Mouse (Mus musculus) kidney, embryonic 15.5 days (tissue): ENCODE data around the gene Bcar1. TPM values are rescaled to one million over a fixed set of nuclear protein-coding genes. Genes with fewer than 3 reads are reported as not detected.

ENCODE experiments used
- ATAC-seq: fragments of 200-750 bp; cut with Nextera tagmentation; replicated peaks from 2 replicates; pipeline ENCODE4 v1.8.0; 2017; ENCODE audit warnings: moderate TSS enrichment; ENCODE audit not compliant: low FRiP score
- H3K27ac ChIP-seq: fragments of 300-500 bp; sonication (generic); 2 replicates; pipeline ENCODE4 v1.5.1; 2015; ENCODE audit warnings: mild to moderate bottlenecking, inconsistent platforms
- H3K27me3 ChIP-seq: fragments of 300-500 bp; sonication (generic); 2 replicates; pipeline ENCODE4 v1.6.1; 2015; ENCODE audit warnings: inconsistent platforms
- H3K36me3 ChIP-seq: fragments of 300-500 bp; sonication (generic); 2 replicates; pipeline ENCODE4 v1.6.1; 2015; ENCODE audit warnings: inconsistent platforms
- H3K4me1 ChIP-seq: fragments of 300-500 bp; sonication (generic); 2 replicates; pipeline ENCODE4 v1.6.1; 2015; ENCODE audit warnings: inconsistent platforms
- H3K4me2 ChIP-seq: fragments of 300-500 bp; sonication (generic); 2 replicates; pipeline ENCODE4 v1.6.1; 2015; ENCODE audit warnings: moderate library complexity, mild to moderate bottlenecking, inconsistent platforms
- H3K4me3 ChIP-seq: fragments of 300-500 bp; sonication (generic); replicated peaks from 2 replicates; pipeline ENCODE4 v1.5.1; 2015; ENCODE audit warnings: mild to moderate bottlenecking, inconsistent platforms
- H3K9ac ChIP-seq: fragments of 300-500 bp; sonication (generic); 2 replicates; pipeline ENCODE4 v1.6.1; 2015; ENCODE audit warnings: mild to moderate bottlenecking, inconsistent platforms
- H3K9me3 ChIP-seq: fragments of 300-500 bp; sonication (generic); replicated peaks from 2 replicates; pipeline ENCODE4 v1.6.1; 2016; ENCODE audit warnings: inconsistent platforms
- WGBS: fragments of 180-500 bp; shearing (Covaris S2); methylation state at CpG from one replicate; pipeline ENCODE4 v1.1.7; 2015; ENCODE audit warnings: mixed read lengths; 5-methylcytosine and 5-hydroxymethylcytosine counted together
- polyA plus RNA-seq: library from polyadenylated mRNA; unstranded; fragments of >200 nt; fragmentation: Nextera tagmentation; extraction: Ambion mirVana; gene quantifications from 2 replicates; pipeline ENCODE4 v1.2.1, GENCODE M21; 2015

The Bcar1 gene
- polyA plus RNA-seq, 1 experiment from 2014 or later: 53.8 TPM

- peaks cover 44% of the 10 kb centered on the region for H3K36me3 ChIP-seq
- no peaks in the 10 kb centered on the region for H3K27me3 ChIP-seq
- WGBS: 37% methylated on average over 4 of the region's 4 CpGs
- H3K4me1 ChIP-seq: peaks cover 65% of the 10 kb centered on the region
- H3K9ac ChIP-seq: no peak overlapping the region
- ATAC-seq: no peak; the same call in 1 of the 2 replicates
- H3K27ac ChIP-seq: peak overlapping the region; percentile 49; the same call in 1 of the 2 replicates
- no peak overlapping the region for H3K4me2 ChIP-seq
- no peaks in the 10 kb centered on the region for H3K9me3 ChIP-seq
- H3K4me3 ChIP-seq: no peak overlapping the region
These were observed 23.5 kb downstream of the Bcar1 start for GRCm38 (mm10) chr8:111720115-111720544.

- no peak overlapping the region for H3K4me3 ChIP-seq
- 11% methylated on average over 5 of the region's 5 CpGs for WGBS
- peaks cover 53% of the 10 kb centered on the region for H3K4me1 ChIP-seq
- H3K4me2 ChIP-seq: no peak overlapping the region
- 0 out of 2 replicates have a peak, but pooled peaks have one; percentile 47 for ATAC-seq
- H3K36me3 ChIP-seq: peaks cover 56% of the 10 kb centered on the region
- H3K9ac ChIP-seq: no peak overlapping the region
- no peaks in the 10 kb centered on the region for H3K9me3 ChIP-seq
- H3K27ac ChIP-seq: peak overlapping the region; percentile 63
- H3K27me3 ChIP-seq: no peaks in the 10 kb centered on the region
These were observed 24.7 kb downstream of the Bcar1 start for GRCm38 (mm10) chr8:111718937-111719336.

GRCm38 (mm10) chr8:111717866-111718265, 25.7 kb downstream of the Bcar1 start:
- Histone ChIP-seq H3K36me3 (peaks cover 67% of the 10 kb centered on the region), H3K27ac (peak overlapping the region; percentile 69), H3K4me2 (no peak overlapping the region), H3K9ac (no peak overlapping the region), H3K4me1 (peaks cover 51% of the 10 kb centered on the region), H3K4me3 (no peak overlapping the region), H3K9me3 (no peaks in the 10 kb centered on the region), H3K27me3 (no peaks in the 10 kb centered on the region)
- WGBS: 72% methylated on average over 6 of the region's 6 CpGs
- ATAC-seq: no peak

- peaks cover 71% of the 10 kb centered on the region for H3K36me3 ChIP-seq
- WGBS: 78% methylated on average over 4 of the region's 4 CpGs
- 0 out of 2 replicates have a peak overlapping the region, but pooled peaks have one; percentile 4 for H3K9ac ChIP-seq
These were observed 26.2 kb downstream of the Bcar1 start for GRCm38 (mm10) chr8:111717488-111717792.

DNA sequence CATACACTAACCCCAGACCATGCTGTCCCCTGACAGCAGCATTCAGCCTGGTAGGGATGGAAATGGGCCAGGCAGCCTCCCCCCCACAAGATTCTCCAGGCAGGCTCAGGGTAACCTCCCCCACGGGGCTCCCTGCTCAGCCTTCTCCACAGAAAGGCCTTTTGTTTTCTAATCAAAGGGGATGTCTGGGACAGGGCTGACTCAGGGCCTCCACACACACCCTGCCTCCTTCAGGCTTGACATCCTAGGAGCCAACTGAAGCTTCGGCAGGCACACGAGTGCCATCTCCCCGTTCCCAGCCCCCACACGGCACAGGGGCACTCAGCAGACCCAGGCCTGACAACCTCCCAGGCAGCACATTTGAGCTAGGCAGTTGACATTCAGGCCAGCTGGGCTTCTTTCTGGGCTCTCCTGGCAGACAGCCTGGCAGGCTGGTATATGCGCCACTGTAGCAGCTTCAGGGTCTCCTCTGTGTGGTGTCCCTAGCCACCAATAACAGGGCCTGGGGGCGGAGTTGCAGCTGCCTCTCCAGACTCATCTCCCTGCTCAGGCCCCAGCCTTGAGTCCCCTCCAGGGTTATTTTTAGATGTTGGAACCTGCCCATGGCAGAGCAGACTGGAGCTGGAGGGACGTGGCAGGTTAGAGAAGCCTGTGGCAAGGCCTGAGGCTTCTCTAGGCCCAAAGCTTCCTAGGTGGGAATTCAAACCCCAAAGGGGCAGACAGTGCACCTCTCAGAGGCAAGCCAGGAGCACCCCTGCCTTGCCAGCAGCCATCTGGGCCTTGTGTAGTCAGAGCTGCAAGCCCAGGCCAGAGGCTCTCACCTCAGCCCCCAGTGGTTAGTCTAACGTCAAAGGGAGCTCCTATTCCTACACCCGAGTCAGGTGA, 26.8 kb downstream of the Bcar1 start:
- H3K27ac ChIP-seq: peak overlapping the region; percentile 69
- H3K9ac ChIP-seq: peak overlapping the region; percentile 8; the same call in 1 of the 2 replicates
- H3K27me3 ChIP-seq: no peaks in the 10 kb centered on the region
- peaks cover 77% of the 10 kb centered on the region for H3K36me3 ChIP-seq
- H3K4me2 ChIP-seq: no peak overlapping the region
- no peak overlapping the region for H3K4me3 ChIP-seq
- peak; percentile 20; the same call in 1 of the 2 replicates for ATAC-seq
- peaks cover 51% of the 10 kb centered on the region for H3K4me1 ChIP-seq
- no peaks in the 10 kb centered on the region for H3K9me3 ChIP-seq
- 50% methylated on average over 10 of the region's 10 CpGs for WGBS

More at GRCm38 (mm10) chr8:111717488-111717792, 26.2 kb downstream of the Bcar1 start:
- H3K27ac ChIP-seq: peak overlapping the region; percentile 69
- no peak overlapping the region for H3K4me2 ChIP-seq
- no peak for ATAC-seq
- H3K9me3 ChIP-seq: no peaks in the 10 kb centered on the region
- no peak overlapping the region for H3K4me3 ChIP-seq
- H3K27me3 ChIP-seq: no peaks in the 10 kb centered on the region
- H3K4me1 ChIP-seq: peaks cover 51% of the 10 kb centered on the region

GRCm38 (mm10) chr8:111715514-111715913, 28.1 kb downstream of the Bcar1 start:
- Histone ChIP-seq H3K4me3 (no peak overlapping the region), H3K36me3 (peaks cover 83% of the 10 kb centered on the region), H3K4me1 (peaks cover 41% of the 10 kb centered on the region), H3K9ac (no peak overlapping the region), H3K27me3 (no peaks in the 10 kb centered on the region), H3K4me2 (no peak overlapping the region), H3K9me3 (no peaks in the 10 kb centered on the region), H3K27ac (no peak overlapping the region)
- 83% methylated on average over 13 of the region's 13 CpGs for WGBS
- no peak for ATAC-seq

DNA sequence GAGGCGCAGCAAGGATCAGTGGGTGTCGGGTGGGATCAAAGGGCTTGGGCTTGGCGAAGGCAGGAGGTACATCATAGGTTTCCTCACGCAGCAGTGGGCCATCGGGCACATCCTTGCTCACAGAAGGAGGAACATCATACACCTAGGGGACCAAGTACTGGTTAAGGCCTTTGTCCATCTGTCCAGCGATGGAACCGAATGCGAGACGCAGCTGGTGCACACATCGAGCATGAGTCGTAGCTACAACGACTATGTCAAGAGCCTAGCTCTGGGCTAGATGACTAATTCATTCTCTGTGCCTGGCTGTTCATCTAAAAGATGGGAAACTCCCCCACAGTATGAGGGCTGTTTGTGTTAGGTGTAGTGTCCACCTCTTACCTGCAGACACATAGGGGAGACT, 29.3 kb downstream of the Bcar1 start:
- no peaks in the 10 kb centered on the region for H3K9me3 ChIP-seq
- H3K9ac ChIP-seq: no peak overlapping the region
- peaks cover 83% of the 10 kb centered on the region for H3K36me3 ChIP-seq
- no peak for ATAC-seq
- H3K4me3 ChIP-seq: no peak overlapping the region
- H3K4me1 ChIP-seq: peaks cover 41% of the 10 kb centered on the region
- H3K27ac ChIP-seq: no peak overlapping the region
- 92% methylated on average over 12 of the region's 12 CpGs for WGBS
- no peaks in the 10 kb centered on the region for H3K27me3 ChIP-seq
- H3K4me2 ChIP-seq: no peak overlapping the region

GRCm38 (mm10) chr8:111713817-111714216, 29.8 kb downstream of the Bcar1 start:
- peaks cover 42% of the 10 kb centered on the region for H3K4me1 ChIP-seq
- WGBS: 93% methylated on average over 25 of the region's 25 CpGs
- H3K27ac ChIP-seq: no peak overlapping the region

GRCm38 (mm10) chr8:111713291-111713690, 30.3 kb downstream of the Bcar1 start:
- Histone ChIP-seq H3K36me3 (peaks cover 83% of the 10 kb centered on the region), H3K4me1 (peaks cover 44% of the 10 kb centered on the region), H3K4me2 (no peak overlapping the region), H3K4me3 (no peak overlapping the region), H3K9ac (no peak overlapping the region), H3K27me3 (no peaks in the 10 kb centered on the region), H3K27ac (no peak overlapping the region), H3K9me3 (no peaks in the 10 kb centered on the region)
- no peak for ATAC-seq
- WGBS: 92% methylated on average over 11 of the region's 11 CpGs

More at GRCm38 (mm10) chr8:111713817-111714216, 29.8 kb downstream of the Bcar1 start:
- no peak overlapping the region for H3K4me3 ChIP-seq
- ATAC-seq: no peak
- no peaks in the 10 kb centered on the region for H3K9me3 ChIP-seq
- no peak overlapping the region for H3K9ac ChIP-seq
- H3K36me3 ChIP-seq: peaks cover 85% of the 10 kb centered on the region
- H3K27me3 ChIP-seq: no peaks in the 10 kb centered on the region
- H3K4me2 ChIP-seq: no peak overlapping the region

GRCm38 (mm10) chr8:111712588-111712987, 31.0 kb downstream of the Bcar1 start:
- H3K4me3 ChIP-seq: no peak overlapping the region
- 0 out of 2 replicates have a peak, but pooled peaks have one; percentile 46 for ATAC-seq
- no peak overlapping the region for H3K9ac ChIP-seq
- peaks cover 39% of the 10 kb centered on the region for H3K4me1 ChIP-seq
- no peak overlapping the region; the same call in 1 of the 2 replicates for H3K27ac ChIP-seq
- no peaks in the 10 kb centered on the region for H3K27me3 ChIP-seq
- WGBS: 70% methylated on average over 6 of the region's 6 CpGs
- H3K4me2 ChIP-seq: no peak overlapping the region
- H3K9me3 ChIP-seq: no peaks in the 10 kb centered on the region
- H3K36me3 ChIP-seq: peaks cover 80% of the 10 kb centered on the region

- Histone ChIP-seq H3K4me1 (peaks cover 34% of the 10 kb centered on the region), H3K27ac (no peak overlapping the region; the same call in 1 of the 2 replicates), H3K9me3 (no peaks in the 10 kb centered on the region), H3K4me3 (no peak overlapping the region), H3K27me3 (no peaks in the 10 kb centered on the region), H3K36me3 (peaks cover 80% of the 10 kb centered on the region), H3K9ac (no peak overlapping the region), H3K4me2 (no peak overlapping the region)
- ATAC-seq: no peak
- 34% methylated on average over 9 of the region's 9 CpGs for WGBS
These were observed 31.5 kb downstream of the Bcar1 start for GRCm38 (mm10) chr8:111712135-111712534.

- ATAC-seq: no peak
- Histone ChIP-seq H3K4me2 (no peak overlapping the region), H3K9me3 (no peaks in the 10 kb centered on the region), H3K9ac (no peak overlapping the region), H3K27ac (no peak overlapping the region), H3K4me1 (peaks cover 22% of the 10 kb centered on the region), H3K4me3 (no peak overlapping the region), H3K27me3 (no peaks in the 10 kb centered on the region), H3K36me3 (peaks cover 74% of the 10 kb centered on the region)
- WGBS: 81% methylated on average over 20 of the region's 20 CpGs
These were observed 32.7 kb downstream of the Bcar1 start for GRCm38 (mm10) chr8:111710777-111711485.
